Mouse (Mus musculus) macrophage (primary cell): ENCODE results near the gene Gm14569. TPM values are rescaled to one million over a fixed set of nuclear protein-coding genes. Genes with fewer than 3 reads are reported as not detected.

Experiments used
- H3K27ac ChIP-seq: fragments of 350-480 bp; formaldehyde crosslinking; 2 replicates; pipeline ENCODE4 v1.9.0; 2021
- H3K36me3 ChIP-seq: fragments of 350-480 bp; formaldehyde crosslinking; 2 replicates; pipeline ENCODE4 v1.9.0; 2021; ENCODE audit errors: inconsistent target
- H3K4me3 ChIP-seq: fragments of 350-480 bp; formaldehyde crosslinking; 2 replicates; pipeline ENCODE4 v1.9.0; 2021; ENCODE audit errors: inconsistent target
- H3K79me2 ChIP-seq: fragments of 350-480 bp; formaldehyde crosslinking; 2 replicates; pipeline ENCODE4 v1.9.0; 2021; ENCODE audit errors: inconsistent target
- WGBS: methylation state at CpG from one replicate; pipeline ENCODE4 v1.1.7; 2026; ENCODE audit warnings: inconsistent platforms; ENCODE audit not compliant: missing documents; 5-methylcytosine and 5-hydroxymethylcytosine counted together
- polyA plus RNA-seq: library from polyadenylated mRNA; stranded (reverse); fragments of 250-400 nt; gene quantifications from 3 replicates; pipeline ENCODE4 v1.2.4, GENCODE M21; 2018; ENCODE audit warnings: inconsistent platforms
- total RNA-seq, 78 experiments: library from RNA; depleted of rRNA; stranded (reverse); fragments of 250-400 nt; gene quantifications; 1 replicate in 9 of 78; 2 replicates in 24 of 78; 3 replicates in 43 of 78; 4 replicates in 2 of 78; pipeline ENCODE4 v1.2.4; 2018; ENCODE audit warnings: inconsistent platforms in 56 of 78

The Gm14569 gene
- total RNA-seq (2018; cell fraction: chromatin; rRNA removed) = 1 to 10 TPM in 1 of 26 experiments, under 1 TPM in 12, not detected in 13; 0.13 to 2.1 (median 0.34) TPM
- total RNA-seq (2018; cell fraction: cytosol; rRNA removed) = under 1 TPM in 12 of 26 experiments, not detected in 14; 0.03 to 0.63 (median 0.06) TPM
- 1 to 10 TPM in 5 of 26 experiments, under 1 TPM in 8, not detected in 13; 0.14 to 1.6 (median 0.78) TPM for total RNA-seq (2018; cell fraction: nucleus; rRNA removed)
- polyA plus RNA-seq = 0.21 TPM in 1 of 3 replicates, not detected in the others

- Histone ChIP-seq H3K79me2 (no peaks in the 10 kb centered on the region), H3K4me3 (no peak within 1 kb of the TSS)
- WGBS = 98% methylated on average over 4 of the region's 4 CpGs
Observed at GRCm38 (mm10) chrX:36491730-36492129, at the start of gene Gm14569. Gene Gm14569, minus strand, starts transcription at chrX:36491830.

GRCm38 (mm10) chrX:36534514-36534913 lies 42.9 kb upstream of the Gm14569 start:
- Histone ChIP-seq H3K36me3 (no peaks in the 10 kb centered on the region), H3K79me2 (no peaks in the 10 kb centered on the region), H3K27ac (no peak overlapping the region), H3K4me3 (no peak overlapping the region)
- WGBS = 15% methylated on average over 4 of the region's 4 CpGs

More at GRCm38 (mm10) chrX:36491730-36492129, at the start of gene Gm14569:
- Histone ChIP-seq H3K36me3 (no peaks in the 10 kb centered on the region), H3K27ac (no peak within 1 kb of the TSS)

DNA sequence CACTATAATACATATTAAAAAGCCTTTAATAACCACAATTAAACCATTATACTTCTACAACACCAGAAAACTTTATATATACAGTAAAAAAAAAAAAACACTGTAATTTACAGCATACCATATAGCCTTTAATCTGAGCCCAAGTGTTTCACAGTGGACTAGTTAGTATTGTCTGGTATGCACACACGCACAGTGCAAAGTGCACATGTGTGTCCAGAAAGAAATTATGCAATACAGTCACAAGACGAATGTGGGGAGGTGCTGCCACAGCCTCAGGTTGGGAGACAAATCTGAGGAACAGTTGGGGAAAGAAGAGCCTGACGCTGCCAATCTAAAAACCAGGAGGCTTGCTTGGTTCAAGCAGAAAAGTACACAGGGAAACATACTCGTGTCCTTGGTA lies 42.1 kb upstream of the Gm14569 start:
- Histone ChIP-seq H3K27ac (no peak overlapping the region), H3K79me2 (no peaks in the 10 kb centered on the region), H3K36me3 (no peaks in the 10 kb centered on the region), H3K4me3 (no peak overlapping the region)
- WGBS = 61% methylated on average over 4 of the region's 4 CpGs

GRCm38 (mm10) chrX:36530251-36530650 lies 38.6 kb upstream of the Gm14569 start:
- WGBS = 79% methylated on average over 5 of the region's 5 CpGs

GRCm38 (mm10) chrX:36523729-36524128 lies 32.1 kb upstream of the Gm14569 start:
- WGBS = 61% methylated on average over 5 of the region's 5 CpGs
- Histone ChIP-seq H3K79me2 (no peaks in the 10 kb centered on the region), H3K27ac (no peak overlapping the region), H3K4me3 (no peak overlapping the region), H3K36me3 (no peaks in the 10 kb centered on the region)

More at GRCm38 (mm10) chrX:36530251-36530650, 38.6 kb upstream of the Gm14569 start:
- Histone ChIP-seq H3K27ac (no peak overlapping the region), H3K4me3 (no peak overlapping the region), H3K36me3 (no peaks in the 10 kb centered on the region), H3K79me2 (no peaks in the 10 kb centered on the region)

DNA sequence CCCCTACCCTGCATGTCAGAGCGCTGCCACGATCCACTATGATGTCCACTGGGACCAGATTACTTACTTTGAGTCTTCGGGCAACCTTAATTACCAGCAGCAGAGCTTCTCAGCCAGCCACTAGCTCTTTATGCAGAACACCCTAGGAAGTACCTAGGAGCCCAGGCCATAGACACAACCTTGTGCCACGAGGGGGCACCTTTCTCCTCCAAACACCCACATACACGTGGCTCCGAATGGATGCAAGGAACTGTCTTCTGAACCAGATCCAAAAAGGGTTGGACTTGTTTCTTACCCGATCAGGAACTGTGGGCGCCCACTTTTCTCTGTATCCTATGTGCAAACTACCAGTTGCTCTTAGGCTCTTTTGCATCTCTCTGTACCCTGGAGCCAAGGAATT lies 22.1 kb upstream of the Gm14569 start:
- Histone ChIP-seq H3K36me3 (no peaks in the 10 kb centered on the region), H3K27ac (no peak overlapping the region), H3K79me2 (no peaks in the 10 kb centered on the region), H3K4me3 (no peak overlapping the region)
- 48% methylated on average over 8 of the region's 8 CpGs for WGBS

GRCm38 (mm10) chrX:36513231-36513630 lies 21.6 kb upstream of the Gm14569 start:
- WGBS = 83% methylated on average over 6 of the region's 9 CpGs
- Histone ChIP-seq H3K4me3 (no peak overlapping the region), H3K79me2 (no peaks in the 10 kb centered on the region), H3K27ac (no peak overlapping the region), H3K36me3 (no peaks in the 10 kb centered on the region)

GRCm38 (mm10) chrX:36506863-36507262 lies 15.2 kb upstream of the Gm14569 start:
- no peak overlapping the region for H3K27ac ChIP-seq
- WGBS = 51% methylated on average over 5 of the region's 6 CpGs
- H3K36me3 ChIP-seq = no peaks in the 10 kb centered on the region
- no peaks in the 10 kb centered on the region for H3K79me2 ChIP-seq
- no peak overlapping the region for H3K4me3 ChIP-seq

DNA sequence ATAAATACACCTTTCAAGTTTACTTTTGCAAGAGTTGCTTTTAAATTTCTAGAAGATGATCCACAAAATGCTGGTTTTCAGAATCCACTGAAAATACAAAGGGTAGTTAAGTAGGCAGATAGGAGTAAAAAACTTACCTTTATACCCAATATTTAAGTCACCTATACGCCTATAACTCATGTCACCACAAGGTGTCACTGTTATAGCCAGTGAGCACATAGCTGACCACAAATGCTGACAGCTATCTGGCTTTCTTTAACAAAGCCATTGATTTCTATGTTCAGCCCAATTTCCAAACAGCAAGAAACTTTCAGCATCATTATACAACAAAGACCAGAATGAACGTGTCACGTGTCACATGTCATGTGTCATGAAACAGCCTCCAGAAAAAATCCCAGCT lies 2.1 kb downstream of the Gm14569 start:
- 41% methylated on average over 2 of the region's 3 CpGs for WGBS
- no peak overlapping the region for H3K27ac ChIP-seq
- H3K79me2 ChIP-seq = no peaks in the 10 kb centered on the region
- no peak overlapping the region for H3K4me3 ChIP-seq
- no peaks in the 10 kb centered on the region for H3K36me3 ChIP-seq

DNA sequence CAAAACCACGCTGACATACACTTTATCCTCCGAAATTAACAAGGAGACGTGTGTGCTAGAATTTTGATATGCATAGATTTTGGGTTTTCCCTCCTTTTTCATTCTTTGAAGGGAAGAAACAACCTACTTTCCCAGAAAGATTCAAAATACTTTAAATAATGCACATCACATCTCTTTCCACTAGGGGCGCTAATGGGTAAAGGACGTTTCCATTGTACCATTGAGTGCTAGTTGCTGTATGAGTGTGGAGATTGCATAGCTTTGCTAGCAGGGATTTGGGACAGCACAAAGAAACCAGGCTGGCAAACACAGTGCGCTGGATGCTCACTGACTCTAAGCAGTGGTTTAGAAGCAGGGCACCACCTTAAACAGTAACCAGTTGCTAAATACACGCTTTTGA lies 3.6 kb downstream of the Gm14569 start:
- H3K27ac ChIP-seq = no peak overlapping the region
- no peaks in the 10 kb centered on the region for H3K36me3 ChIP-seq
- 39% methylated on average over 7 of the region's 7 CpGs for WGBS
- no peaks in the 10 kb centered on the region for H3K79me2 ChIP-seq
- H3K4me3 ChIP-seq = no peak overlapping the region

DNA sequence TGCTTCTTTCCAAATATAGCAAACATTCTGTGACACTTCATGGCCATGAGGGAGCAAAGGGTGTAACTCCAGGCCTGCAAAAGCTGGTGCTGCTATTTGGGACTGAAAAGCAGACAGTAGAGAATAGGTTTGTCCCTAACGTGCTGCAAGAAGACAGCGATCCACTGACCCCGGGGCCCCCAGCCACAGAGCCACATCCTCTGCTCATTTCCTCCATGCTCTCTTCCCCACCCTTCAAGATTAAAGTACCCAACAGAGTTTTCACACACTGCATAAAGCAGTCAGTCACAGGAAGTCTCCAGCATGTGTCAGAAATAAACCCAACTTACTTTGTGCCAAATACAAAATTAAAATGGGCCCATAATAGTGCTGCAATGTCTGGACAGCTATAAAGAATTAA lies 16.8 kb downstream of the Gm14569 start:
- WGBS = 57% methylated on average over 3 of the region's 3 CpGs
- no peak overlapping the region for H3K4me3 ChIP-seq

GRCm38 (mm10) chrX:36474103-36474751 lies 17.4 kb downstream of the Gm14569 start:
- no peaks in the 10 kb centered on the region for H3K36me3 ChIP-seq
- no peaks in the 10 kb centered on the region for H3K79me2 ChIP-seq
- no peak overlapping the region for H3K27ac ChIP-seq
- H3K4me3 ChIP-seq = no peak overlapping the region
- WGBS = 43% methylated on average over 6 of the region's 6 CpGs

More for the DNA sequence above, 16.8 kb downstream of the Gm14569 start:
- H3K27ac ChIP-seq = no peak overlapping the region
- no peaks in the 10 kb centered on the region for H3K36me3 ChIP-seq
- no peaks in the 10 kb centered on the region for H3K79me2 ChIP-seq

GRCm38 (mm10) chrX:36456031-36456430 lies 35.6 kb downstream of the Gm14569 start:
- Histone ChIP-seq H3K27ac (no peak overlapping the region), H3K79me2 (no peaks in the 10 kb centered on the region), H3K4me3 (no peak overlapping the region), H3K36me3 (no peaks in the 10 kb centered on the region)
- 27% methylated on average over 1 of the region's 1 CpGs for WGBS

GRCm38 (mm10) chrX:36437932-36438331 lies 53.7 kb downstream of the Gm14569 start:
- no peak overlapping the region for H3K4me3 ChIP-seq
- 55% methylated on average over 1 of the region's 1 CpGs for WGBS
- no peaks in the 10 kb centered on the region for H3K36me3 ChIP-seq
- H3K79me2 ChIP-seq = no peaks in the 10 kb centered on the region
- no peak overlapping the region for H3K27ac ChIP-seq

- Histone ChIP-seq H3K27ac (no peak overlapping the region), H3K79me2 (no peaks in the 10 kb centered on the region), H3K36me3 (no peaks in the 10 kb centered on the region), H3K4me3 (no peak overlapping the region)
- 58% methylated on average over 6 of the region's 6 CpGs for WGBS
Observed at GRCm38 (mm10) chrX:36434993-36435392, 56.6 kb downstream of the Gm14569 start.
